Mouse (Mus musculus) kidney, adult 2 months (tissue): ENCODE measurements around the gene Erc2.

ENCODE experiments used
- CTCF ChIP-seq: fragments of 200-500 bp; conservative IDR thresholded peaks from 2 replicates; pipeline ENCODE4 v1.5.1; 2011; ENCODE audit warnings: low read depth, mild to moderate bottlenecking, control low read depth, low read length, moderate library complexity, mixed read lengths; ENCODE audit not compliant: insufficient read depth, insufficient read length
- POLR2A ChIP-seq: fragments of 200-500 bp; IDR thresholded peaks from one replicate; pipeline ENCODE4 v1.6.1; 2011; ENCODE audit warnings: low read depth, low read length, control low read depth

- no peak for TF ChIP-seq POLR2A
- TF ChIP-seq CTCF = no peak
Observed at GRCm38 (mm10) chr14:27658616-27659015, 36.4 kb downstream of the Erc2 start.
